19 mouse cellular contexts compared by ENCODE assay signal in genomic region chr15:96297078-96297590, GRCm38 (mm10). TPM values are rescaled to one million over a fixed set of nuclear protein-coding genes. Genes with fewer than 3 reads are reported as not detected.
A peak's percentile ranks its signal among the peaks of the same experiment; 100 is the strongest.
DNase-seq lines count a peak whose midpoint lies in the region; ATAC-seq and TF ChIP-seq lines count a peak whose summit lies in the region.
"Had no signal": no experiment of that assay in that cellular context is flagged by ENCODE, and none has a peak within 500 bp of the region (broad histone marks: within the 10 kb centered on the region; RNA-seq: fewer than 3 reads in every experiment).

No protein-coding gene starts in this region.

- peaks cover 96% of the 10 kb centered on the region for H3K79me2 ChIP-seq in myocyte (ENCODE audit: control insufficient read depth, insufficient read depth)

- peak overlapping the region; percentile 32; the same call in 1 of the 2 replicates for H3K4me2 ChIP-seq in heart, embryonic 16.5 days (ENCODE audit: low read depth, low read length)
- no peak overlapping the region for H3K4me2 ChIP-seq in stomach, embryonic 16.5 days (ENCODE audit: low read depth, low read length)
- no peak overlapping the region for H3K4me2 ChIP-seq in stomach, postnatal 0 days (replicated peaks; ENCODE audit: low read depth)
- H3K4me2 ChIP-seq in myocyte (ENCODE audit: low read depth): peak overlapping the region; percentile 33
- H3K4me2 ChIP-seq: embryonic facial prominence, embryonic 15.5 days; limb, embryonic 13.5 days had no signal

- no peak overlapping the region for H3ac ChIP-seq in myocyte (ENCODE audit: control insufficient read depth, insufficient read length)

- peak; percentile 22 for TF ChIP-seq POLR2A in myocyte (IDR thresholded peaks at IDR 0.05; ENCODE audit: insufficient read length, low read depth)

- 0 out of 2 replicates have a peak overlapping the region, but pooled peaks have one; percentile 15 for H3K9ac ChIP-seq in heart, embryonic 16.5 days (ENCODE audit: low read length)
- H3K9ac ChIP-seq in stomach, embryonic 16.5 days (ENCODE audit: low read length): peak overlapping the region; percentile 39; the same call in 1 of the 2 replicates
- no peak overlapping the region for H3K9ac ChIP-seq in stomach, postnatal 0 days (ENCODE audit: low read length)
- H3K9ac ChIP-seq: embryonic facial prominence, embryonic 15.5 days; liver, embryonic 14.5 days had no signal

- no peaks in the 10 kb centered on the region for H3K27me3 ChIP-seq in heart, embryonic 16.5 days (ENCODE audit: control insufficient read depth, insufficient read depth, low read length)
- H3K27me3 ChIP-seq in stomach, embryonic 16.5 days (ENCODE audit: control insufficient read depth, insufficient read depth, low read length): no peaks in the 10 kb centered on the region
- H3K27me3 ChIP-seq in stomach, postnatal 0 days (ENCODE audit: control insufficient read depth, insufficient read depth, low read length): no peaks in the 10 kb centered on the region
- no peaks in the 10 kb centered on the region for H3K27me3 ChIP-seq in myocyte (ENCODE audit: control insufficient read depth, insufficient read depth, insufficient read length)
- H3K27me3 ChIP-seq: embryonic facial prominence, embryonic 15.5 days; limb, embryonic 13.5 days had no signal

- peak overlapping the region; percentile 43; the same call in 1 of the 2 replicates for H3K27ac ChIP-seq in heart, embryonic 16.5 days (ENCODE audit: low read length)
- H3K27ac ChIP-seq in stomach, embryonic 16.5 days (ENCODE audit: low read length): no peak overlapping the region
- no peak overlapping the region for H3K27ac ChIP-seq in stomach, postnatal 0 days (replicated peaks)
- H3K27ac ChIP-seq: embryonic facial prominence, embryonic 15.5 days; hindbrain, postnatal 0 days; limb, embryonic 13.5 days; liver, embryonic 14.5 days had no signal

- H3K9me3 ChIP-seq in heart, embryonic 16.5 days (replicated peaks; ENCODE audit: control insufficient read depth, low read length): no peaks in the 10 kb centered on the region
- no peaks in the 10 kb centered on the region for H3K9me3 ChIP-seq in stomach, embryonic 16.5 days (replicated peaks; ENCODE audit: control insufficient read depth, low read length)
- H3K9me3 ChIP-seq in stomach, postnatal 0 days (ENCODE audit: control insufficient read depth, low read length): no peaks in the 10 kb centered on the region
- H3K9me3 ChIP-seq: embryonic facial prominence, embryonic 15.5 days; limb, embryonic 13.5 days had no signal

- peaks cover 18% of the 10 kb centered on the region for H3K4me1 ChIP-seq in heart, embryonic 16.5 days (ENCODE audit: control insufficient read depth, insufficient read depth, low read length)
- peaks cover 7% of the 10 kb centered on the region for H3K4me1 ChIP-seq in stomach, embryonic 16.5 days (ENCODE audit: control insufficient read depth, insufficient read depth, low read length)
- H3K4me1 ChIP-seq in stomach, postnatal 0 days (replicated peaks; ENCODE audit: control insufficient read depth, insufficient read depth): no peaks in the 10 kb centered on the region
- H3K4me1 ChIP-seq: embryonic facial prominence, embryonic 15.5 days had no signal

- no peak overlapping the region for H3K4me3 ChIP-seq in heart, embryonic 16.5 days (ENCODE audit: low read length)
- H3K4me3 ChIP-seq in stomach, embryonic 16.5 days (replicated peaks; ENCODE audit: low read length): no peak overlapping the region
- H3K4me3 ChIP-seq in stomach, postnatal 0 days (ENCODE audit: low read depth, low read length): no peak overlapping the region
- no peak overlapping the region for H3K4me3 ChIP-seq in myocyte
- H3K4me3 ChIP-seq: embryonic facial prominence, embryonic 15.5 days; limb, embryonic 13.5 days had no signal

- H3K36me3 ChIP-seq in heart, embryonic 16.5 days (ENCODE audit: control insufficient read depth, insufficient read depth): no peaks in the 10 kb centered on the region
- H3K36me3 ChIP-seq in stomach, embryonic 16.5 days (ENCODE audit: control insufficient read depth, insufficient read depth, low read length): no peaks in the 10 kb centered on the region
- 0 out of 2 replicates have a peak, but pooled peaks cover 3% of the 10 kb centered on the region for H3K36me3 ChIP-seq in stomach, postnatal 0 days (ENCODE audit: control insufficient read depth, insufficient read depth, low read length)
- H3K36me3 ChIP-seq in myocyte (ENCODE audit: control insufficient read depth, insufficient read depth): peaks cover 5% of the 10 kb centered on the region

- DNase-seq in heart, adult 8-10 months (ENCODE audit: low spot score): no peak
- DNase-seq in stomach, postnatal 0 days (ENCODE audit: low spot score): no peak
- no peak for DNase-seq in cerebellum, adult 11-12 months
- no peak for DNase-seq in adrenal gland, adult 2 months
- DNase-seq: adrenal gland, adult 8-10 months; cerebellum, postnatal 10 days; kidney, adult 2 months; kidney, postnatal 10 days; layer of hippocampus, postnatal 36 days; lung, postnatal 36 days; right cerebral cortex, postnatal 25 days had no signal

- TF ChIP-seq CTCF in stomach, postnatal 0 days (IDR thresholded peaks at IDR 0.05; ENCODE audit: low read depth): no peak

- TF ChIP-seq EP300 in stomach, postnatal 0 days (optimal IDR thresholded peaks at IDR 0.05): no peak

- ATAC-seq in heart, embryonic 16.5 days (replicated peaks; ENCODE audit: extremely low read depth, insufficient read depth, low FRiP score): no peak
- ATAC-seq in stomach, embryonic 16.5 days (ENCODE audit: insufficient read depth, low FRiP score): no peak
- no peak for ATAC-seq in stomach, postnatal 0 days (ENCODE audit: low FRiP score, low TSS enrichment)
- ATAC-seq: forebrain, embryonic 16.5 days; hindbrain, postnatal 0 days had no signal

- WGBS in heart, embryonic 16.5 days: 54% methylated on average over 9 of the region's 9 CpGs
- 58% methylated on average over 9 of the region's 9 CpGs for WGBS in stomach, embryonic 16.5 days
- 57% methylated on average over 9 of the region's 9 CpGs for WGBS in stomach, postnatal 0 days

TF ChIP-seq in myocyte, 11 proteins besides CTCF, POLR2A, EP300 and RAD21:
- TF ChIP-seq MAX (IDR thresholded peaks at IDR 0.05; ENCODE audit: low read depth) (no peak), TCF3 (IDR thresholded peaks at IDR 0.05; ENCODE audit: insufficient read length, low read depth) (peak; percentile 92), MYOD1 (IDR thresholded peaks at IDR 0.05; ENCODE audit: control insufficient read depth in 1 of 3, insufficient read length in 2 of 3, low read depth in 2 of 3) (peak; percentile 91 to 99 (median 98)), TCF12 (IDR thresholded peaks at IDR 0.05; ENCODE audit: insufficient read depth, poor library complexity, severe bottlenecking) (peak; percentile 89), MYOG (IDR thresholded peaks at IDR 0.05; ENCODE audit: control insufficient read depth in 1 of 3, insufficient read depth in 1 of 3, insufficient read length in 2 of 3, low read depth in 2 of 3) (peak; percentile 92 to 98 (median 97)), CEBPB (IDR thresholded peaks at IDR 0.05; ENCODE audit: insufficient read depth, poor library complexity, severe bottlenecking) (no peak)

RNA-seq across cellular contexts. Expression of gene Arid2, which starts 9.8 kb away (rescaled TPM):
- 13.5 and 14.0 TPM in 2 replicates for polyA plus RNA-seq in heart, embryonic 16.5 days (2015; fragmentation: Nextera tagmentation; extraction: Ambion mirVana)
- 10 to 100 TPM; 18.8 to 22.3 (median 21.2) TPM for total RNA-seq in heart, adult 8-10 months (2022)
- polyA plus RNA-seq in stomach, embryonic 16.5 days (2015; fragmentation: Nextera tagmentation; extraction: Ambion mirVana): 17.1 and 19.7 TPM in 2 replicates
- 7.3 and 8.3 TPM in 2 replicates for polyA plus RNA-seq in stomach, postnatal 0 days (2015; fragmentation: Nextera tagmentation; extraction: Ambion mirVana)
- 9.3 TPM for polyA plus RNA-seq in myocyte (2012; fragmentation: generic; extraction: Trizol)
- 10 to 100 TPM; 32.0 to 32.2 TPM for total RNA-seq in adrenal gland, adult 2 months (2021)
- 11.8 and 14.5 TPM in 2 replicates for polyA plus RNA-seq in adrenal gland, adult 2 months (2012; rRNA removed)

Comparison
In these comparisons a context has a peak if more than half of its experiments do, and no peak if none do; other contexts are left out.
1. H3K4me2 ChIP-seq: peak in heart, embryonic 16.5 days (single experiment) and myocyte (single experiment); none in stomach, embryonic 16.5 days (single experiment) and stomach, postnatal 0 days (single experiment).